Mouse (Mus musculus): ENCODE measurements around the gene Lrrc8d.

- TF ChIP-seq POLR2A (IDR thresholded peaks at IDR 0.05; ENCODE audit: extremely low read depth, insufficient read depth, low read length) (no peak), CTCF (IDR thresholded peaks at IDR 0.05; ENCODE audit: low read depth, low read length) (no peak)
Observed at GRCm38 (mm10) chr5:105678243-105678642, 21.5 kb upstream of the Lrrc8d start.
